ENCODE assay signal across 27 mouse cellular contexts in genomic region chr13:92246966-92247365, GRCm38 (mm10). TPM values are rescaled to one million over a fixed set of nuclear protein-coding genes. Genes with fewer than 3 reads are reported as not detected.
"Had no signal": no experiment of that assay in that cellular context is flagged by ENCODE, and none has a peak within 500 bp of the region (broad histone marks: within the 10 kb centered on the region; RNA-seq: fewer than 3 reads in every experiment).

No protein-coding gene starts in this region.

- H3K9ac ChIP-seq: limb, embryonic 12.5 days; limb, embryonic 15.5 days; liver, embryonic 14.5 days; lung, embryonic 15.5 days had no signal

- DNase-seq: kidney, adult 18-20 months; kidney, adult 9 months; kidney, postnatal 14 days; kidney, postnatal 4 days; lung, adult 18-20 months; lung, postnatal 10 days; lung, postnatal 36 days; midbrain, embryonic 14.5 days; thymus, adult 18-20 months; thymus, postnatal 36 days had no signal

- H3K9me3 ChIP-seq: limb, embryonic 12.5 days; limb, embryonic 15.5 days; lung, embryonic 15.5 days had no signal

- H3K4me2 ChIP-seq: limb, embryonic 12.5 days; limb, embryonic 15.5 days; liver, embryonic 11.5 days; lung, embryonic 15.5 days; midbrain, embryonic 11.5 days had no signal

- H3K4me1 ChIP-seq: limb, embryonic 12.5 days; limb, embryonic 15.5 days; lung, embryonic 15.5 days had no signal

- ATAC-seq: intestine, embryonic 16.5 days had no signal

- H3K27me3 ChIP-seq: limb, embryonic 12.5 days; limb, embryonic 15.5 days; lung, embryonic 15.5 days had no signal

- H3K27ac ChIP-seq: limb, embryonic 12.5 days; limb, embryonic 15.5 days; liver, embryonic 14.5 days; lung, embryonic 15.5 days had no signal

- H3K4me3 ChIP-seq: limb, embryonic 12.5 days; limb, embryonic 15.5 days; lung, embryonic 15.5 days had no signal

RNA-seq across cellular contexts. Expression of gene Gm20379, which starts 58.8 kb away (rescaled TPM):
- total RNA-seq: layer of hippocampus, adult 18-20 months; layer of hippocampus, postnatal 14 days; left cerebral cortex, adult 8-10 months; left cerebral cortex, postnatal 25 days; megakaryocyte-erythroid progenitor cell, adult 5-6 weeks; midbrain, postnatal 0 days had no signal
- polyA plus RNA-seq: small intestine, adult 2 months; spleen, adult 2 months; testis, adult 2 months; urinary bladder, adult 2 months had no signal
